In genomic region chr7:13023928-13024731, GRCm38 (mm10) we compare ENCODE assay signal across 8 mouse cellular contexts. TPM values are rescaled to one million over a fixed set of nuclear protein-coding genes. Genes with fewer than 3 reads are reported as not detected.
DNase-seq lines count a peak whose midpoint lies in the region; ATAC-seq and TF ChIP-seq lines count a peak whose summit lies in the region.

No protein-coding gene starts in this region.

- peak; percentile 83 for ATAC-seq in megakaryocyte, adult 5-6 weeks (ENCODE audit: poor library complexity, severe bottlenecking)

- TF ChIP-seq CTCF in cortical plate, adult 2 months (IDR thresholded peaks at IDR 0.05; ENCODE audit: extremely low read depth, insufficient read depth, low read length): no peak

- DNase-seq in adipocyte (ENCODE audit: low spot score): peak; percentile 85
- DNase-seq in gastrocnemius, adult 8-10 months (ENCODE audit: low spot score in 2 of 2): peak; percentile 90 to 91
- peak; percentile 69 for DNase-seq in hindlimb bud, embryonic 11.5 days (ENCODE audit: extremely low spot score, low read depth, low spot score)
- peak; percentile 94 to 96 for DNase-seq in left cerebral cortex, adult 8-10 months (ENCODE audit: low spot score in 2 of 2)
- peak; percentile 94 for DNase-seq in right cerebral cortex, adult 18-20 months
- DNase-seq in urinary bladder, adult 2 months (ENCODE audit: low spot score): peak; percentile 99

- peak; percentile 69 for TF ChIP-seq POLR2A in cortical plate, adult 2 months (IDR thresholded peaks at IDR 0.05; ENCODE audit: extremely low read depth, insufficient read depth, low read length)

- peak overlapping the region; percentile 59 for H3K4me3 ChIP-seq in cortical plate, adult 2 months (ENCODE audit: insufficient read depth, low read length)

- H3K27ac ChIP-seq in cortical plate, adult 2 months (ENCODE audit: insufficient read depth, low read length): peak overlapping the region; percentile 94

- peaks cover 9% of the 10 kb centered on the region; the same call in 1 of the 2 replicates for H3K4me1 ChIP-seq in cortical plate, adult 2 months (ENCODE audit: control insufficient read depth, insufficient read depth, low read length)

RNA-seq across cellular contexts. Expression of gene Chmp2a, which starts 10.5 kb away (rescaled TPM):
- 224 and 229 TPM in 2 replicates for polyA plus RNA-seq in cortical plate, adult 2 months (2012; rRNA removed)
- total RNA-seq in gastrocnemius, adult 8-10 months (2022): 100 to 1,000 TPM in 1 of 4 experiments, 10 to 100 TPM in 3; 85.5 to 101 (median 92.9) TPM
- total RNA-seq in left cerebral cortex, adult 8-10 months (2022): 100 to 1,000 TPM; 152 to 158 (median 152) TPM
- 239 and 269 TPM in 2 replicates for total RNA-seq in megakaryocyte, adult 5-6 weeks (2015)
- total RNA-seq in megakaryocyte, adult 5-6 weeks (2017): 272 and 348 TPM in 2 replicates
- polyA plus RNA-seq in urinary bladder, adult 2 months (2012; rRNA removed): 240 and 257 TPM in 2 replicates

RNA-seq across cellular contexts. Expression of gene Ube2m, which starts 13.9 kb away (rescaled TPM):
- polyA plus RNA-seq in cortical plate, adult 2 months (2012; rRNA removed): 400 and 402 TPM in 2 replicates
- 100 to 1,000 TPM; 139 to 166 (median 147) TPM for total RNA-seq in gastrocnemius, adult 8-10 months (2022)
- 100 to 1,000 TPM; 220 to 248 (median 229) TPM for total RNA-seq in left cerebral cortex, adult 8-10 months (2022)
- total RNA-seq in megakaryocyte, adult 5-6 weeks (2015): 92.1 and 97.9 TPM in 2 replicates
- total RNA-seq in megakaryocyte, adult 5-6 weeks (2017): 86.1 and 101 TPM in 2 replicates
- 164 and 172 TPM in 2 replicates for polyA plus RNA-seq in urinary bladder, adult 2 months (2012; rRNA removed)

RNA-seq across cellular contexts. Expression of gene Zbtb45, which starts 14.3 kb away (rescaled TPM):
- polyA plus RNA-seq in cortical plate, adult 2 months (2012; rRNA removed): 32.2 and 33.4 TPM in 2 replicates
- 1 to 10 TPM; 2.5 to 3.6 (median 2.8) TPM for total RNA-seq in gastrocnemius, adult 8-10 months (2022)
- total RNA-seq in left cerebral cortex, adult 8-10 months (2022): 10 to 100 TPM; 34.2 to 36.9 (median 34.3) TPM
- total RNA-seq in megakaryocyte, adult 5-6 weeks (2015): 7.4 and 11.0 TPM in 2 replicates
- total RNA-seq in megakaryocyte, adult 5-6 weeks (2017): 6.6 and 9.5 TPM in 2 replicates
- 11.7 and 13.2 TPM in 2 replicates for polyA plus RNA-seq in urinary bladder, adult 2 months (2012; rRNA removed)

RNA-seq across cellular contexts. Expression of gene Trim28, which starts 25.2 kb away (rescaled TPM):
- polyA plus RNA-seq in cortical plate, adult 2 months (2012; rRNA removed): 225 and 226 TPM in 2 replicates
- 10 to 100 TPM; 58.7 to 75.7 (median 62.7) TPM for total RNA-seq in gastrocnemius, adult 8-10 months (2022)
- 100 to 1,000 TPM; 218 to 241 (median 229) TPM for total RNA-seq in left cerebral cortex, adult 8-10 months (2022)
- 137 and 186 TPM in 2 replicates for total RNA-seq in megakaryocyte, adult 5-6 weeks (2015)
- 207 and 222 TPM in 2 replicates for total RNA-seq in megakaryocyte, adult 5-6 weeks (2017)
- polyA plus RNA-seq in urinary bladder, adult 2 months (2012; rRNA removed): 186 and 190 TPM in 2 replicates

RNA-seq across cellular contexts. Expression of gene Slc27a5, which starts 26.1 kb away (rescaled TPM):
- 0.69 and 0.78 TPM in 2 replicates for polyA plus RNA-seq in cortical plate, adult 2 months (2012; rRNA removed)
- under 1 TPM in 1 of 4 experiments, not detected in 3; 0.16 TPM for total RNA-seq in gastrocnemius, adult 8-10 months (2022)
- total RNA-seq in left cerebral cortex, adult 8-10 months (2022): under 1 TPM in 1 of 4 experiments, not detected in 3; 0.37 TPM
- total RNA-seq in megakaryocyte, adult 5-6 weeks (2015): not detected in 2 replicates
- total RNA-seq in megakaryocyte, adult 5-6 weeks (2017): not detected in 2 replicates
- polyA plus RNA-seq in urinary bladder, adult 2 months (2012; rRNA removed): 0.31 and 0.55 TPM in 2 replicates

Comparison
In these comparisons a context has a peak if more than half of its experiments do, and no peak if none do; other contexts are left out.
1. Peak in every context shown above with its lines: DNase-seq, ATAC-seq, H3K4me3 ChIP-seq and H3K27ac ChIP-seq.